Mouse (Mus musculus): ENCODE measurements at regions not wholly inside any gene's neighbourhood (a gene's known extent, or its start where the extent isn't known, plus 50 kb on each side); places are given as distances from the start of the nearest gene placed in this dataset.

- DNase-seq = peak; percentile 73
Observed at GRCm38 (mm10) chr9:94378835-94379234, 159.0 kb downstream of the 1190002N15Rik start.

GRCm38 (mm10) chr9:94378291-94378690, 159.6 kb downstream of the 1190002N15Rik start:
- DNase-seq = no peak

GRCm38 (mm10) chr9:94377346-94378039, 160.4 kb downstream of the 1190002N15Rik start:
- peak; percentile 99 for DNase-seq

GRCm38 (mm10) chr9:94370976-94371375, 166.9 kb downstream of the 1190002N15Rik start:
- no peak for DNase-seq

- DNase-seq = no peak
Observed at GRCm38 (mm10) chr9:94368231-94368936, 169.5 kb downstream of the 1190002N15Rik start.

GRCm38 (mm10) chr9:94361877-94362697, 175.8 kb downstream of the 1190002N15Rik start:
- no peak for DNase-seq

- no peak for DNase-seq
Observed at GRCm38 (mm10) chr9:94361011-94361410, 176.9 kb downstream of the 1190002N15Rik start.

GRCm38 (mm10) chr9:94358150-94358549, 179.7 kb downstream of the 1190002N15Rik start:
- DNase-seq = no peak

- DNase-seq = no peak
Observed at GRCm38 (mm10) chr9:94342011-94342410, 195.9 kb downstream of the 1190002N15Rik start.

GRCm38 (mm10) chr9:94341531-94341930, 196.3 kb downstream of the 1190002N15Rik start:
- DNase-seq = no peak

GRCm38 (mm10) chr9:94333450-94333849, 204.4 kb downstream of the 1190002N15Rik start:
- no peak for DNase-seq

GRCm38 (mm10) chr9:94323011-94323410, 214.9 kb downstream of the 1190002N15Rik start:
- DNase-seq = no peak

GRCm38 (mm10) chr9:94302575-94302974, 235.3 kb downstream of the 1190002N15Rik start:
- DNase-seq = no peak

- peak; percentile 79 for DNase-seq
Observed at GRCm38 (mm10) chr9:94301896-94302295, 236.0 kb downstream of the 1190002N15Rik start.

- DNase-seq = no peak
Observed at GRCm38 (mm10) chr9:94295431-94295830, 242.4 kb downstream of the 1190002N15Rik start.

GRCm38 (mm10) chr9:94292147-94292546, 245.7 kb downstream of the 1190002N15Rik start:
- no peak for DNase-seq

- no peak for DNase-seq
Observed at GRCm38 (mm10) chr9:94289546-94289945, 248.3 kb downstream of the 1190002N15Rik start.

- DNase-seq = no peak
Observed at GRCm38 (mm10) chr9:94287559-94287958, 250.3 kb downstream of the 1190002N15Rik start.

GRCm38 (mm10) chr9:94278657-94279585, 259.0 kb downstream of the 1190002N15Rik start:
- peak; percentile 98 for DNase-seq

- peak; percentile 65 for DNase-seq
Observed at GRCm38 (mm10) chr9:94277096-94277495, 260.8 kb downstream of the 1190002N15Rik start.

- no peak for DNase-seq
Observed at GRCm38 (mm10) chr9:94269213-94269612, 268.7 kb downstream of the 1190002N15Rik start.

- DNase-seq = no peak
Observed at GRCm38 (mm10) chr9:94267243-94267642, 270.6 kb downstream of the 1190002N15Rik start.

Data from cerebellum, adult 9-10 months (tissue).